Mouse (Mus musculus) heart, embryonic 12.5 days (tissue): Measurements from ENCODE around the gene Maf. TPM values are rescaled to one million over a fixed set of nuclear protein-coding genes. Genes with fewer than 3 reads are reported as not detected.

Source experiments
- ATAC-seq: fragments of 200-750 bp; cut with Nextera tagmentation; 2 replicates; pipeline ENCODE4 v1.8.0; 2017; ENCODE audit warnings: moderate TSS enrichment, moderate library complexity; ENCODE audit not compliant: insufficient number of reproducible peaks, low FRiP score
- H3K27ac ChIP-seq: fragments of 300-500 bp; sonication (generic); 2 replicates; pipeline ENCODE4 v1.5.1; 2016; ENCODE audit warnings: mild to moderate bottlenecking, moderate library complexity; ENCODE audit not compliant: poor library complexity, severe bottlenecking
- H3K27me3 ChIP-seq: fragments of 300-500 bp; sonication (generic); replicated peaks from 2 replicates; pipeline ENCODE4 v1.6.1; 2016; ENCODE audit warnings: mild to moderate bottlenecking, moderate library complexity
- H3K36me3 ChIP-seq: fragments of 300-500 bp; sonication (generic); 2 replicates; pipeline ENCODE4 v1.6.1; 2016; ENCODE audit warnings: mild to moderate bottlenecking, moderate library complexity
- H3K4me1 ChIP-seq: fragments of 300-500 bp; sonication (generic); replicated peaks from 2 replicates; pipeline ENCODE4 v1.6.1; 2016; ENCODE audit warnings: mild to moderate bottlenecking
- H3K4me2 ChIP-seq: fragments of 300-500 bp; sonication (generic); 2 replicates; pipeline ENCODE4 v1.6.1; 2016; ENCODE audit warnings: mild to moderate bottlenecking, moderate library complexity
- H3K4me3 ChIP-seq: fragments of 300-500 bp; sonication (generic); 2 replicates; pipeline ENCODE4 v1.5.1; 2016; ENCODE audit warnings: mild to moderate bottlenecking
- H3K9ac ChIP-seq: fragments of 300-500 bp; sonication (generic); 2 replicates; pipeline ENCODE4 v1.6.1; 2016; ENCODE audit warnings: mild to moderate bottlenecking, moderate library complexity
- H3K9me3 ChIP-seq: fragments of 300-500 bp; sonication (generic); replicated peaks from 2 replicates; pipeline ENCODE4 v1.6.1; 2016; ENCODE audit warnings: mild to moderate bottlenecking, moderate library complexity
- WGBS: fragments of 180-500 bp; shearing (Covaris S2); methylation state at CpG from one replicate; pipeline ENCODE4 v1.1.7; 2016; 5-methylcytosine and 5-hydroxymethylcytosine counted together
- polyA plus RNA-seq: library from polyadenylated mRNA; unstranded; fragments of >200 nt; fragmentation: Nextera tagmentation; extraction: Ambion mirVana; gene quantifications from 2 replicates; pipeline ENCODE4 v1.2.1, GENCODE M21; 2016

The Maf gene
- polyA plus RNA-seq, 1 experiment from 2014 or later: 2.1 TPM

GRCm38 (mm10) chr8:115639951-115640350 is 67.6 kb downstream of the Maf start:
- no peaks in the 10 kb centered on the region for H3K27me3 ChIP-seq
- H3K4me1 ChIP-seq: no peaks in the 10 kb centered on the region
- H3K4me3 ChIP-seq: no peak overlapping the region
- no peak overlapping the region for H3K4me2 ChIP-seq
- WGBS: 73% methylated on average over 5 of the region's 5 CpGs
- no peaks in the 10 kb centered on the region for H3K9me3 ChIP-seq
- no peaks in the 10 kb centered on the region for H3K36me3 ChIP-seq
- no peak overlapping the region for H3K27ac ChIP-seq
- no peak overlapping the region for H3K9ac ChIP-seq
- ATAC-seq: no peak

GRCm38 (mm10) chr8:115636751-115637150 is 70.8 kb downstream of the Maf start:
- no peaks in the 10 kb centered on the region for H3K36me3 ChIP-seq
- no peak overlapping the region for H3K4me2 ChIP-seq
- no peak for ATAC-seq
- WGBS: 81% methylated on average over 6 of the region's 6 CpGs
- H3K4me1 ChIP-seq: no peaks in the 10 kb centered on the region
- no peaks in the 10 kb centered on the region for H3K27me3 ChIP-seq
- H3K27ac ChIP-seq: no peak overlapping the region
- H3K9me3 ChIP-seq: no peaks in the 10 kb centered on the region
- H3K9ac ChIP-seq: no peak overlapping the region
- no peak overlapping the region for H3K4me3 ChIP-seq
